Mouse (Mus musculus): ENCODE data around the gene Eif4g3.

The Eif4g3 gene

GRCm38 (mm10) chr4:138160918-138161317, 168.1 kb downstream of the Eif4g3 start:
- DNase-seq (ENCODE audit: inconsistent ontology term), result no peak

GRCm38 (mm10) chr4:138161550-138161949, 168.7 kb downstream of the Eif4g3 start:
- peak; percentile 15 for DNase-seq (ENCODE audit: inconsistent ontology term)

- no peak for DNase-seq (ENCODE audit: inconsistent ontology term)
Measured at GRCm38 (mm10) chr4:138163836-138164235, 171.0 kb downstream of the Eif4g3 start.

- DNase-seq (ENCODE audit: inconsistent ontology term), result no peak
Measured at GRCm38 (mm10) chr4:138164860-138165259, 172.0 kb downstream of the Eif4g3 start.

- no peak for DNase-seq (ENCODE audit: inconsistent ontology term)
Measured at GRCm38 (mm10) chr4:138166519-138166918, 173.7 kb downstream of the Eif4g3 start.

GRCm38 (mm10) chr4:138168162-138168561, 175.3 kb downstream of the Eif4g3 start:
- DNase-seq (ENCODE audit: inconsistent ontology term), result no peak

- DNase-seq (ENCODE audit: inconsistent ontology term), result no peak
Measured at GRCm38 (mm10) chr4:138169420-138169819, 176.6 kb downstream of the Eif4g3 start.

- DNase-seq (ENCODE audit: inconsistent ontology term), result no peak
Measured at GRCm38 (mm10) chr4:138172686-138173085, 179.9 kb downstream of the Eif4g3 start.

- no peak for DNase-seq (ENCODE audit: inconsistent ontology term)
Measured at GRCm38 (mm10) chr4:138179391-138179790, 186.6 kb downstream of the Eif4g3 start.

GRCm38 (mm10) chr4:138180719-138181118, 187.9 kb downstream of the Eif4g3 start:
- no peak for DNase-seq (ENCODE audit: inconsistent ontology term)

- no peak for DNase-seq (ENCODE audit: inconsistent ontology term)
Measured at GRCm38 (mm10) chr4:138184056-138184455, 191.2 kb downstream of the Eif4g3 start.

GRCm38 (mm10) chr4:138184573-138184981, 191.8 kb downstream of the Eif4g3 start:
- no peak for DNase-seq (ENCODE audit: inconsistent ontology term)

GRCm38 (mm10) chr4:138185961-138186360, 193.1 kb downstream of the Eif4g3 start:
- DNase-seq (ENCODE audit: inconsistent ontology term), result no peak

GRCm38 (mm10) chr4:138187995-138188394, 195.2 kb downstream of the Eif4g3 start:
- no peak for DNase-seq (ENCODE audit: inconsistent ontology term)

- DNase-seq (ENCODE audit: inconsistent ontology term), result no peak
Measured at GRCm38 (mm10) chr4:138192561-138192960, 199.7 kb downstream of the Eif4g3 start.

GRCm38 (mm10) chr4:138200769-138201168, 207.9 kb downstream of the Eif4g3 start:
- no peak for DNase-seq (ENCODE audit: inconsistent ontology term)

GRCm38 (mm10) chr4:138201696-138202095, 208.9 kb downstream of the Eif4g3 start:
- DNase-seq (ENCODE audit: inconsistent ontology term), result no peak

- DNase-seq (ENCODE audit: inconsistent ontology term), result no peak
Measured at GRCm38 (mm10) chr4:138210116-138210515, 217.3 kb downstream of the Eif4g3 start.

GRCm38 (mm10) chr4:138213861-138214260, 221.0 kb downstream of the Eif4g3 start:
- peak; percentile 86 for DNase-seq (ENCODE audit: inconsistent ontology term)

- no peak for DNase-seq (ENCODE audit: inconsistent ontology term)
Measured at GRCm38 (mm10) chr4:138215671-138216199, 222.9 kb downstream of the Eif4g3 start.

GRCm38 (mm10) chr4:138216200-138216890, 223.5 kb downstream of the Eif4g3 start, which contains the start of gene Hp1bp3:
Hp1bp3 (plus strand) TSS chr4:138216296.
- DNase-seq (ENCODE audit: inconsistent ontology term), result peak; percentile 83

- DNase-seq (ENCODE audit: inconsistent ontology term), result peak; percentile 99
Measured at GRCm38 (mm10) chr4:138216891-138217392, 224.1 kb downstream of the Eif4g3 start.

GRCm38 (mm10) chr4:138217441-138217840, 224.6 kb downstream of the Eif4g3 start:
- DNase-seq (ENCODE audit: inconsistent ontology term), result no peak

Measured in Muller cell, postnatal 12 days (primary cell).